Mouse (Mus musculus): Measurements from ENCODE around the gene Asb13. TPM values are rescaled to one million over a fixed set of nuclear protein-coding genes. Genes with fewer than 3 reads are reported as not detected.

The Asb13 gene
- polyA plus RNA-seq, 1 experiment from 2014 or later, result 13.1 TPM

DNA sequence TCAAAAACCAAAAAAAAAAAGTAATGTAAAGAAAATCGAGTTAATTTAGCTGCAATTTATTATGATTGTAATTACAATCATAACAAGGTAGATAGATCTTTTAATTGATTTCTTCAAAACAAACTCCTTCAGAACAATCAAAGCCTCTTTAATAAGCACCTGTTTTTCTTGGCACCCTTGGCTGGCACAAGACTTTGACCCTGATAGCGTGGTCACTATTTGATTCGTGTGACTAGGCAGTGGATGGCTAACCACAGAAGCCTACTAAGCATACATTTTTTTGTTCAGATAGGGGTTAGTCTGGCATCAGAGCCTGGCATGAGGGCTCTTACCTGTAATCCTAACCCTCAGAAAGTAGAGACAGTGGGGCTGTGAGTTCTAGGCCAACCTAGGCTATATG, 1.2 kb downstream of the Asb13 start:
- no peak overlapping the region for H3K4me2 ChIP-seq (replicated peaks)
- no peak overlapping the region for H3K4me3 ChIP-seq

DNA sequence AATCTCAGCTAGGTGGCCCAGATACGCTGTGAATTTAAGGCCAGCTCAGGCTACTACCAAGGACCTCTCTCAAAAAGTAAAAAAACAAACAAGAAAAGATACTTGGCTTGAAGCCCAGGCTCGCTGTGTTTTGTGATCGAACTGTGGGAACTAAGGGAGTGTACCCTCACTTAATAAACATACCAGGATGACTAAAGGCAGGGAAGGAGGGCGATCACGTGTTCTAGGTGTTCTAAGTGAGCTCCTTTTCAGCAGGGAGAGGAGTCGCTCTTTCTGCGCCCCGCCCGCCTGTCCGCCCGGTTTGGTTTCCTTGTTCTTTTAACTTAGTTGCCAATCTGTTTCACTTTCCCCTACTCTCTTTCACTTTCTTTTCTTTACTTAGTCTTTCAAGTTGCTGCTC, 3.0 kb downstream of the Asb13 start:
- no peak for ATAC-seq (replicated peaks)
- WGBS, result 60% methylated on average over 11 of the region's 11 CpGs
- H3K27ac ChIP-seq (replicated peaks), result no peak overlapping the region

More for the DNA sequence above, 1.2 kb downstream of the Asb13 start:
- H3K9ac ChIP-seq (replicated peaks), result no peak overlapping the region
- H3K27ac ChIP-seq (replicated peaks), result no peak overlapping the region
- 91% methylated on average over 3 of the region's 3 CpGs for WGBS
- peaks cover 3% of the 10 kb centered on the region; the same call in 1 of the 2 replicates for H3K4me1 ChIP-seq
- ATAC-seq (replicated peaks), result no peak
- H3K9me3 ChIP-seq, result no peaks in the 10 kb centered on the region
- H3K36me3 ChIP-seq, result no peaks in the 10 kb centered on the region
- peaks cover 3% of the 10 kb centered on the region; the same call in 1 of the 2 replicates for H3K27me3 ChIP-seq

DNA sequence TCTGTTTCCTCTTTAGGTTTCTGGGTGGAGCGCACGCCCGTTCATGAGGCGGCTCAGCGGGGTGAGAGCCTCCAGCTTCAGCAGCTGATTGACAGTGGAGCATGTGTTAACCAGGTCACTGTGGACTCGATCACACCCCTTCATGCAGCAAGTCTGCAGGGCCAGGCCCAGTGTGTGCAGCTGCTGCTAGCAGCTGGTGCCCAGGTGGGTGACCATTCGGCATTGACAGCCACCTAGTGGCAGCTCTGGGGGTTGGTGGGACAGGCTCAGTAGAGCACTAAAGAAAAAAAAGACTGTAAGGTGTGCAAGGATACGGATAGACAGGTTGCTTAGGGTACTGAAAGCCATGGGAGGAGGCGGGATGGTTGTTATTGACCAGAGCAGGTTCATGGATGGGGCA, 8.2 kb downstream of the Asb13 start:
- Histone ChIP-seq H3K4me1 (no peaks in the 10 kb centered on the region), H3K4me2 (replicated peaks) (no peak overlapping the region), H3K27me3 (no peaks in the 10 kb centered on the region), H3K36me3 (peaks cover 10% of the 10 kb centered on the region; the same call in 1 of the 2 replicates), H3K9ac (replicated peaks) (no peak overlapping the region), H3K27ac (replicated peaks) (no peak overlapping the region), H3K4me3 (no peak overlapping the region), H3K9me3 (no peaks in the 10 kb centered on the region)
- peak; percentile 35; the same call in 1 of the 2 replicates for ATAC-seq (replicated peaks)
- WGBS, result 77% methylated on average over 9 of the region's 9 CpGs

More for the DNA sequence above, 3.0 kb downstream of the Asb13 start:
- Histone ChIP-seq H3K36me3 (no peaks in the 10 kb centered on the region), H3K4me1 (peaks cover 3% of the 10 kb centered on the region; the same call in 1 of the 2 replicates), H3K27me3 (peaks cover 3% of the 10 kb centered on the region; the same call in 1 of the 2 replicates), H3K9me3 (no peaks in the 10 kb centered on the region), H3K4me3 (no peak overlapping the region), H3K4me2 (replicated peaks) (no peak overlapping the region), H3K9ac (replicated peaks) (no peak overlapping the region)

DNA sequence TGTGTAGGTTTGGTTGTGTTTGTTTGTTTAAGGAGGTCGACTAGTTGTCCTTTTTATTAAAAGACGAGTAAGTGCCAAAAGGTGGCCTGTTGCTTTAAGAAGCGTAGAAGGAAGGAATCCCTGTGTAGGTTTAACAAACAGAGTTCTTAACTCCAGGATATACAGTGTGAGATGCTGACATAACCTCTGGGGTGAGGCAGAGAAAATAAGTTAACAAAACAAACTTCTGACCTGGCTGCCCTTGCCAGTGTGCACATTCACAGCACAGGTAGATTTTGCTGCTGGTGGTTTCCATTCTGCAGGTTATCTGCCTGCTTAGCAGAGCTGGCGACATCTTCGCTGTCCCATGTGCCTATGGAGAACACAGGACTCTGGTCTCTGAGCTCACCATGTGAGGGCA, 8.7 kb downstream of the Asb13 start:
- H3K4me1 ChIP-seq, result no peaks in the 10 kb centered on the region
- no peaks in the 10 kb centered on the region for H3K9me3 ChIP-seq
- no peak for ATAC-seq (replicated peaks)
- peaks cover 10% of the 10 kb centered on the region; the same call in 1 of the 2 replicates for H3K36me3 ChIP-seq
- no peak overlapping the region for H3K4me2 ChIP-seq (replicated peaks)
- H3K9ac ChIP-seq (replicated peaks), result no peak overlapping the region
- H3K27ac ChIP-seq (replicated peaks), result no peak overlapping the region
- H3K4me3 ChIP-seq, result no peak overlapping the region
- no peaks in the 10 kb centered on the region for H3K27me3 ChIP-seq
- WGBS, result 85% methylated on average over 5 of the region's 5 CpGs

DNA sequence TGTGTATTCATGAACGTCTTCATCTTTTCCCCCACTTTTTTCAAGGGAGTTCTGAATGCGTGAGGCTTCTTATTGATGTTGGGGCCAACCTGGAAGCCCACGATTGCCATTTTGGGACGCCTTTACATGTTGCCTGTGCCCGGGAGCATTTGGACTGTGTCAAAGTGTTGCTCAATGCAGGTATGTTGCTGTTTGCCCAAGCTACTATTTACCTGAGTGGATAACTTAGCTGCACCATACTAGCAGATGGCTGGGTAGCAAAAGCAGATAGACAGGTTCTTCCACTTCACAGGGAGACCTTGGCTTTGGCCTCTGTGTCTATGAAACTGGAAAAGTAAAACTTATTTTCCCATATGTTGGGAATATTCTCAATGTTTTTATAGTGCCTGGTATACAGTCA, 11.0 kb downstream of the Asb13 start:
- ATAC-seq (replicated peaks), result no peak
- Histone ChIP-seq H3K9me3 (no peaks in the 10 kb centered on the region), H3K4me1 (no peaks in the 10 kb centered on the region), H3K36me3 (peaks cover 17% of the 10 kb centered on the region; the same call in 1 of the 2 replicates), H3K9ac (replicated peaks) (no peak overlapping the region), H3K4me2 (replicated peaks) (no peak overlapping the region), H3K27ac (replicated peaks) (no peak overlapping the region), H3K4me3 (no peak overlapping the region), H3K27me3 (no peaks in the 10 kb centered on the region)
- 96% methylated on average over 5 of the region's 5 CpGs for WGBS

DNA sequence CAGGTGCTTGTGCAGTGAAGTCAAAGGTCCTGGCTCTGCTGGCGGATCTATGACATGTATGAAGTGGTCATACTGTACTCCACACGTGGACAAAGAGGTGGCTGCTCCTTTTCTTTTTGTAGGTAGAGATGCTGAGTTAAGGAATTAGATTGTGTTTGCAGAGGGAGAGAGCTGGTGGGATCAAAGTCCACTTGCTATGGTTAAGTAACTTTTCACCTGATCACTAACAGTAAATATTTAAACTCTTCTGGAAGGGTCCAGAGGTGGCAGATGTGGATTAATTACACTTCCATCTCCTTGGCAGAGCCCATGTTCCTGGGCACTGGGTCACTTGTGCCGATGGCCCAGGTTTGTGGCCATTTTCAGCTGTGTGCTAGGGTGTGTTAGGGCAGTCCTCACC, 12.1 kb downstream of the Asb13 start:
- Histone ChIP-seq H3K27ac (replicated peaks) (no peak overlapping the region), H3K4me3 (no peak overlapping the region), H3K4me1 (no peaks in the 10 kb centered on the region), H3K27me3 (no peaks in the 10 kb centered on the region), H3K4me2 (replicated peaks) (no peak overlapping the region), H3K9me3 (no peaks in the 10 kb centered on the region), H3K36me3 (peaks cover 24% of the 10 kb centered on the region; the same call in 1 of the 2 replicates), H3K9ac (replicated peaks) (no peak overlapping the region)
- ATAC-seq (replicated peaks), result no peak
- 83% methylated on average over 3 of the region's 3 CpGs for WGBS

DNA sequence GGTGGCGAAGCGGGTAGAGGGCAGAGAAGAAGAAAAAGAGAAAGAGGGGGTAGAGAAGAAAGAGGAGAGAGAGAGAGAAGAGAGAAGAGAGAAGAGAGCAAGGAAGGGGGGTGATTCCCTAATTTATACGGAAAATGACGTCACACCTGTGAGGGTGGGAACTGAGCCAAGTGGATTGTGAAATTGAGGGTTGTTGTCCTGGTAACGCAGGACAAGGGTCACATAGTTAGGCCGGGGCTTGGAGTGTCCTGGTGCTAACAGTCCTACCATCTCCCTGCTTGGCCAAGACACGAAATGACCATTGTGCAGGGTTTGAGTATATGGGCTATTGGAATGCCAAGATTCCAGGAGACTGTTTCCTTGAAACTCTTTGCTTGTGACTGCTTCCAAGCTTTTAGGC, 12.7 kb downstream of the Asb13 start:
- Histone ChIP-seq H3K4me1 (no peaks in the 10 kb centered on the region), H3K27me3 (no peaks in the 10 kb centered on the region), H3K9me3 (no peaks in the 10 kb centered on the region), H3K4me3 (no peak overlapping the region), H3K4me2 (replicated peaks) (no peak overlapping the region), H3K27ac (replicated peaks) (no peak overlapping the region), H3K9ac (replicated peaks) (no peak overlapping the region), H3K36me3 (peaks cover 26% of the 10 kb centered on the region; the same call in 1 of the 2 replicates)
- ATAC-seq (replicated peaks), result no peak
- WGBS, result 85% methylated on average over 7 of the region's 7 CpGs

DNA sequence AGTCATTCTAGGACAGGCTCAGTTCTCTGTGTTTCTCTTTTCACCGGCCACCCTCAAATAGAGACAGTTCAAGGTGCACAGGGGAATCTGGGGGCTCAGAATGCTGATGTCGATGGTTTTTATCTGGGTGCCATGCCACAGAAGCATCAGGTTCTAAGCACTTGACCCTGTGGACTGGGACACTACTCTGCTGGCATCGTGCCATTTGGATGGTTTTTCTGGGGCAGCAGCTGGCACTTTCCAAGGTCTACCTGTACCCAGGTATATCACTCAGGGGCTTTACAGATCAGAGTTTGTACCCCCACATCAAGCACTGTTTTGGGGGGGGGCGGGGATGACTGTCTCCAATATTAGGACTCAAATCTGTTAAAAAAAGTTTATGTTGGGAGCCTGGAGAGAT, 16.7 kb downstream of the Asb13 start:
- no peaks in the 10 kb centered on the region for H3K9me3 ChIP-seq
- ATAC-seq (replicated peaks), result no peak
- no peaks in the 10 kb centered on the region for H3K4me1 ChIP-seq
- no peak overlapping the region for H3K4me3 ChIP-seq
- no peaks in the 10 kb centered on the region for H3K27me3 ChIP-seq
- H3K27ac ChIP-seq (replicated peaks), result no peak overlapping the region
- no peak overlapping the region for H3K9ac ChIP-seq (replicated peaks)
- H3K36me3 ChIP-seq, result peaks cover 25% of the 10 kb centered on the region; the same call in 1 of the 2 replicates
- WGBS, result 93% methylated on average over 4 of the region's 4 CpGs
- no peak overlapping the region for H3K4me2 ChIP-seq (replicated peaks)

DNA sequence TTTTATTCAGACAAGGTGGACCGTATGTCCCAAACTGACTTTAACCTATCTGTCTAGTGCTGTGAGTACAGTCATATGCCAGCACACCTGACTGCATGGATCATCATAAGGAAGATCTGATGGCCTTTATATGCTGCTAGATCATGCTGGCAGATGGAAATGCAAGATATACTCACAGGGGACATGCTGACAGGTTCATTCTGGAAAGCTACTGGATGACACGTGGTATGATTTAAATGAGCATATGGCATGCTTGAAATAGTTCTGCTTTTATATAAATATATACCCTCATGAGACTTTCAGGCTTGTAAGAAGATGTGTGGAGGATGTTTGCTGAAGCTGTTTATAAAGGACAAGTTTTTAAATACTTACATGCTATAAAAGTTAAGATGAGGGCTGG, 20.6 kb downstream of the Asb13 start:
- Histone ChIP-seq H3K4me2 (replicated peaks) (no peak overlapping the region), H3K9ac (replicated peaks) (no peak overlapping the region), H3K9me3 (no peaks in the 10 kb centered on the region), H3K4me1 (no peaks in the 10 kb centered on the region), H3K27me3 (no peaks in the 10 kb centered on the region), H3K36me3 (peaks cover 13% of the 10 kb centered on the region; the same call in 1 of the 2 replicates), H3K27ac (replicated peaks) (no peak overlapping the region), H3K4me3 (no peak overlapping the region)
- peak; percentile 59 for ATAC-seq (replicated peaks)
- WGBS, result 81% methylated on average over 2 of the region's 2 CpGs

DNA sequence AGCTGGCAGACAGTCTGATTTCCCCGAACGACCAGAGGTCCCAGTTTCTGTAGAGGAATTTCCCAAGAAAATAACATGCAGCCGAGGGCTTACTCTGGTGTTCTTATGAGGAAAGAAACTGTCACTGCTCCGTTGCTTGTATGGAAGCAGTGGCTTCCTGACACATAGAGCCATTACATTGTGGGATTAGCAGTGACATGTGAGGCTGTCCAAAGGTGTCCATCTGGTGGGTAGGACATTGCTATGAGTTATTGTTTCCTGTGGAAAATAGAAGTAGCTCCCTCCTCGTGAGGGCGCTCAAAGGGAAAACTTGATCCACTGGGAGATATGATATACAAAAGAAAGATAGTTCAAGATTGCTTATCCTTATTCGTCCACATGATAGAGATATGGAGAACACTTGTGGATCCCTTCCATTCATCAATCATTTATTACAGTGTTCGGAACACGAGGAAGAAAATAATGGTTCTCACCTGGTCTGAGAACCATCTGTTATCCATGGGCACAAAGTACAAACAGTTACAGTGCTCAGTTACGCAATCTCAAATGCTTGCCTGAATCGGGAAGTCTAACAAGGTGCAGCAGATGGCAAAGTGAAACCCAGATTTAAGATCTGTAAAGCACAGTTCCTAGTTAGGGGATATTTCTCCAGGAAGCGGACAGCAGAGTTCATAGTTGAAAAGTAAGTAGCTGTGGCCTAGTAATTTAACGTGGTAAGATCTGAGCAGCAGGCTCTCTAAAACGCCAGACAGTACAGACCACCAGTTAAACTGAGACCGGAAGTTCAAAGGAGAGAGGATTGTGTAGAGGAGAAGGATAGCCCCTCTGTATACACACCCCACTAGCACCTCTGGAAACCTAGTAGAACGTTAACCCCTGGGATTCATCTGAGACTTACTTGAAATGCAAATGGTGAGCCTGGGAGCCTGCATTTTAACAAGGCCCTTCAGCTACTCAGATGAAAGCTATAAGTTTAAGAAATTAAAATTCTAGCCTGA, 25.6 kb downstream of the Asb13 start:
- Histone ChIP-seq H3K9ac (replicated peaks) (no peak overlapping the region), H3K36me3 (no peaks in the 10 kb centered on the region), H3K4me2 (replicated peaks) (no peak overlapping the region), H3K27ac (replicated peaks) (no peak overlapping the region), H3K9me3 (no peaks in the 10 kb centered on the region), H3K4me3 (no peak overlapping the region), H3K27me3 (no peaks in the 10 kb centered on the region), H3K4me1 (no peaks in the 10 kb centered on the region)
- WGBS, result 83% methylated on average over 16 of the region's 16 CpGs
- ATAC-seq (replicated peaks), result no peak

DNA sequence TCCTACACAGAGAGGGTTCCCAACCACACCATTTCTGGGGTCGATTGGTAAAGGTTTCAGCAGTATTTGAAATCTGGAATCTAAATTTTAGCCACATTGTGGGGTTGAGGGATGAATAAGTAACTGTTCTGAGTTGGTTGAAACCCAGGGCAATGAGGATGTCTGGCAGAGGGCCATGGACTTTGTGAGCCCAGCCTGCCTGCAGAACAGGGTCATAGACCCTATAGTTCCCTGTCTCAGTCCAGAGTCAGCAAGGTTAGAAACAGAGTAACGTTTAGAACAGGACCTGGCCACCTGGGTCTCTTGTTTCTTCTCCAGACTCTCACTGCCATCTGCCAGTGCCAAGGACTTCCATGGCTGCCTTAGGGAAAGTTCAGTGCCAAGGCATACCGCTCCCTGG, 30.4 kb downstream of the Asb13 start:
- Histone ChIP-seq H3K36me3 (no peaks in the 10 kb centered on the region), H3K4me2 (replicated peaks) (no peak overlapping the region), H3K27me3 (no peaks in the 10 kb centered on the region), H3K4me1 (no peaks in the 10 kb centered on the region), H3K4me3 (no peak overlapping the region), H3K9ac (replicated peaks) (no peak overlapping the region), H3K27ac (replicated peaks) (no peak overlapping the region), H3K9me3 (no peaks in the 10 kb centered on the region)
- no peak for ATAC-seq (replicated peaks)
- 68% methylated on average over 3 of the region's 3 CpGs for whole genome bisulfite sequencing

DNA sequence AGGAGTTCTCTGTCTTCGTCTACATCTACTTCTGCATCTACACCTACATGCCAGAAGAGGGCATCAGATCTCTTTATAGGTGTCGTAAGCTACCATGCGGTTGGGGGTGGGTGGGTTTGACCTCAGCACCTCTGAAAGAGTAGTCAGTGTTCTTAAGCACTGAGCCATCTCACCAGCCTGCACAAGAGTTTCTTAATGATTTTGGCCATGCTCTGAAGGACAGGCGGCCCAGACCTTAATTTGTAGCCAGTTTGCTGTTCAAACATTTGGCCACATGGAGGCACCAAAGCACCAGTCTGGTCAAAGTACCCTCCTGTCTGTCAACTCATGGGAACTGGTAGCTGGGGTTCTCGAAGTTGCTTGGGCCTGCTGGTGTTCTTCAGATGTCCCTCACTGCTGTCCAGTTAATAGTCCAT, 31.5 kb downstream of the Asb13 start:
- WGBS, result 8% methylated on average over 5 of the region's 5 CpGs
- Histone ChIP-seq H3K4me2 (replicated peaks) (peak overlapping the region; percentile 24), H3K27me3 (no peaks in the 10 kb centered on the region), H3K36me3 (no peaks in the 10 kb centered on the region), H3K27ac (replicated peaks) (no peak overlapping the region), H3K4me3 (0 out of 2 replicates have a peak overlapping the region, but pooled peaks have one; percentile 10), H3K4me1 (no peaks in the 10 kb centered on the region), H3K9me3 (no peaks in the 10 kb centered on the region), H3K9ac (replicated peaks) (no peak overlapping the region)
- peak; percentile 86 for ATAC-seq (replicated peaks)

All from forebrain, embryonic 15.5 days (tissue).